ENCODE assay signal across 25 mouse cellular contexts in genomic region chr3:52693813-52694212, GRCm38 (mm10).
DNase-seq lines count a peak whose midpoint lies in the region; ATAC-seq and TF ChIP-seq lines count a peak whose summit lies in the region.
"Had no signal": no experiment of that assay in that cellular context is flagged by ENCODE, and none has a peak within 500 bp of the region (broad histone marks: within the 10 kb centered on the region; RNA-seq: fewer than 3 reads in every experiment).

No protein-coding gene starts in this region.

- ATAC-seq in frontal cortex, adult (ENCODE audit: low TSS enrichment): peak; percentile 38
- ATAC-seq in kidney, postnatal 0 days (replicated peaks; ENCODE audit: low FRiP score, low read depth): no peak
- no peak for ATAC-seq in midbrain, postnatal 0 days (ENCODE audit: low FRiP score)
- ATAC-seq in midbrain, embryonic 16.5 days: no peak
- ATAC-seq: CD4-positive, CD25-positive, alpha-beta regulatory T cell, adult 4 months; forebrain, embryonic 13.5 days; hindbrain, embryonic 16.5 days; inflammation-experienced regulatory T-cells, adult 6 months; intestine, embryonic 16.5 days had no signal

- no peaks in the 10 kb centered on the region for H3K36me3 ChIP-seq in kidney, postnatal 0 days (ENCODE audit: insufficient read depth, low read length)
- no peaks in the 10 kb centered on the region for H3K36me3 ChIP-seq in kidney, adult 2 months (ENCODE audit: control insufficient read depth, insufficient read depth, low read length)
- no peaks in the 10 kb centered on the region for H3K36me3 ChIP-seq in midbrain, postnatal 0 days (ENCODE audit: insufficient read depth, low read length)
- H3K36me3 ChIP-seq in midbrain, embryonic 16.5 days (ENCODE audit: control insufficient read depth, insufficient read depth, low read length): no peaks in the 10 kb centered on the region
- H3K36me3 ChIP-seq: embryonic facial prominence, embryonic 10.5 days; embryonic facial prominence, embryonic 13.5 days; hindbrain, embryonic 12.5 days had no signal

- H3K27me3 ChIP-seq in kidney, postnatal 0 days (ENCODE audit: insufficient read depth, low read length): no peaks in the 10 kb centered on the region
- no peaks in the 10 kb centered on the region for H3K27me3 ChIP-seq in kidney, adult 2 months (replicated peaks; ENCODE audit: control insufficient read depth, insufficient read depth, low read length)
- H3K27me3 ChIP-seq in midbrain, postnatal 0 days (ENCODE audit: insufficient read depth, low read length): no peaks in the 10 kb centered on the region
- no peaks in the 10 kb centered on the region for H3K27me3 ChIP-seq in midbrain, embryonic 16.5 days (ENCODE audit: control insufficient read depth, insufficient read depth, low read depth, low read length)
- H3K27me3 ChIP-seq: embryonic facial prominence, embryonic 13.5 days; forebrain, embryonic 13.5 days had no signal

- H3K9me3 ChIP-seq in kidney, postnatal 0 days (replicated peaks; ENCODE audit: low read length): no peaks in the 10 kb centered on the region
- no peaks in the 10 kb centered on the region for H3K9me3 ChIP-seq in midbrain, postnatal 0 days (ENCODE audit: low read length)
- H3K9me3 ChIP-seq in midbrain, embryonic 16.5 days (replicated peaks; ENCODE audit: control insufficient read depth, low read length, poor library complexity, severe bottlenecking): no peaks in the 10 kb centered on the region
- H3K9me3 ChIP-seq: forebrain, embryonic 13.5 days had no signal

- H3K4me1 ChIP-seq in kidney, postnatal 0 days (replicated peaks; ENCODE audit: insufficient read depth, low read length): no peaks in the 10 kb centered on the region
- no peaks in the 10 kb centered on the region for H3K4me1 ChIP-seq in kidney, adult 2 months (ENCODE audit: control insufficient read depth, insufficient read depth, low read length)
- no peaks in the 10 kb centered on the region for H3K4me1 ChIP-seq in midbrain, postnatal 0 days (ENCODE audit: insufficient read depth, low read length)
- no peaks in the 10 kb centered on the region for H3K4me1 ChIP-seq in midbrain, embryonic 16.5 days (ENCODE audit: control insufficient read depth, insufficient read depth, low read length)
- H3K4me1 ChIP-seq: embryonic facial prominence, embryonic 10.5 days; embryonic facial prominence, embryonic 13.5 days; forebrain, embryonic 13.5 days; hindbrain, embryonic 12.5 days had no signal

- 71% methylated on average over 2 of the region's 2 CpGs for WGBS in kidney, postnatal 0 days
- WGBS in kidney, adult 2 months: 76% methylated on average over 2 of the region's 2 CpGs
- WGBS in midbrain, postnatal 0 days: 64% methylated on average over 2 of the region's 2 CpGs
- WGBS in midbrain, embryonic 16.5 days: 71% methylated on average over 2 of the region's 2 CpGs

- H3K27ac ChIP-seq in kidney, postnatal 0 days: no peak overlapping the region
- no peak overlapping the region for H3K27ac ChIP-seq in kidney, adult 2 months (ENCODE audit: insufficient read depth, low read depth, low read length)
- H3K27ac ChIP-seq in midbrain, postnatal 0 days (ENCODE audit: low read depth, low read length): no peak overlapping the region
- H3K27ac ChIP-seq in midbrain, embryonic 16.5 days (ENCODE audit: low read length): no peak overlapping the region
- H3K27ac ChIP-seq: embryonic facial prominence, embryonic 10.5 days; embryonic facial prominence, embryonic 13.5 days; forebrain, embryonic 13.5 days; heart, adult 2 months; hindbrain, embryonic 12.5 days had no signal

- DNase-seq in frontal cortex, postnatal 14 days (ENCODE audit: low spot score in 2 of 2): no peak
- peak; percentile 18 for DNase-seq in kidney, postnatal 0 days (ENCODE audit: low spot score)
- DNase-seq in kidney, adult 2 months: no peak
- peak; percentile 19 for DNase-seq in midbrain, postnatal 0 days (ENCODE audit: low spot score)
- DNase-seq: adrenal gland, adult 2 months; adrenal gland, postnatal 14 days; cerebellum, adult 11-12 months; cerebellum, adult 8-10 months; cerebellum, postnatal 10 days; cerebellum, postnatal 36 days; embryo, embryonic 11 days; gastrocnemius, postnatal 25 days; heart, adult 2 months had no signal

- H3K4me2 ChIP-seq in kidney, postnatal 0 days (ENCODE audit: low read length): no peak overlapping the region
- no peak overlapping the region for H3K4me2 ChIP-seq in midbrain, postnatal 0 days (ENCODE audit: low read depth, low read length, poor library complexity, severe bottlenecking)
- no peak overlapping the region for H3K4me2 ChIP-seq in midbrain, embryonic 16.5 days (ENCODE audit: low read length)
- H3K4me2 ChIP-seq: embryonic facial prominence, embryonic 13.5 days; forebrain, embryonic 13.5 days; heart, embryonic 11.5 days; hindbrain, embryonic 12.5 days had no signal

- no peak for TF ChIP-seq POLR2A in kidney, adult 2 months (IDR thresholded peaks at IDR 0.05; ENCODE audit: low read depth, low read length)

- no peak for TF ChIP-seq CTCF in kidney, postnatal 0 days (IDR thresholded peaks at IDR 0.05; ENCODE audit: low read depth)
- TF ChIP-seq CTCF in kidney, adult 2 months (conservative IDR thresholded peaks at IDR 0.05; ENCODE audit: insufficient read depth, insufficient read length, low read depth, low read length): no peak
- no peak for TF ChIP-seq CTCF in midbrain, postnatal 0 days (IDR thresholded peaks at IDR 0.05)

- H3K4me3 ChIP-seq in kidney, postnatal 0 days (replicated peaks; ENCODE audit: low read depth, low read length): no peak overlapping the region
- H3K4me3 ChIP-seq in kidney, adult 2 months (ENCODE audit: insufficient read depth, low read depth, low read length): no peak overlapping the region
- H3K4me3 ChIP-seq in midbrain, postnatal 0 days (ENCODE audit: low read depth, low read length): no peak overlapping the region
- H3K4me3 ChIP-seq in midbrain, embryonic 16.5 days (ENCODE audit: low read depth, low read length): no peak overlapping the region
- H3K4me3 ChIP-seq: embryonic facial prominence, embryonic 10.5 days; embryonic facial prominence, embryonic 13.5 days; erythroblast, embryonic 14.5 days; forebrain, embryonic 13.5 days; heart, adult 2 months; hindbrain, embryonic 12.5 days had no signal

- no peak overlapping the region for H3K9ac ChIP-seq in kidney, postnatal 0 days (ENCODE audit: low read depth, low read length)
- H3K9ac ChIP-seq in midbrain, postnatal 0 days (replicated peaks; ENCODE audit: low read length, poor library complexity, severe bottlenecking): no peak overlapping the region
- no peak overlapping the region for H3K9ac ChIP-seq in midbrain, embryonic 16.5 days (ENCODE audit: low read depth, low read length)
- H3K9ac ChIP-seq: embryonic facial prominence, embryonic 13.5 days; forebrain, embryonic 13.5 days; hindbrain, embryonic 12.5 days had no signal

Comparison
In these comparisons a context has a peak if more than half of its experiments do, and no peak if none do; other contexts are left out.
1. DNase-seq: peak in kidney, postnatal 0 days (single experiment) and midbrain, postnatal 0 days (single experiment); none in frontal cortex, postnatal 14 days (0 of 2) and kidney, adult 2 months (single experiment).